Mouse (Mus musculus) lung, postnatal 0 days (tissue): Measurements from ENCODE around the gene Fuom.

Experiments used
- CTCF ChIP-seq: IDR thresholded peaks from 2 replicates; pipeline ENCODE4 v1.5.1; 2016; ENCODE audit warnings: antibody characterized with exemption, mild to moderate bottlenecking
- EP300 ChIP-seq: IDR thresholded peaks from 2 replicates; pipeline ENCODE4 v1.6.1; 2016; ENCODE audit warnings: antibody characterized with exemption, mild to moderate bottlenecking, control low read depth

DNA sequence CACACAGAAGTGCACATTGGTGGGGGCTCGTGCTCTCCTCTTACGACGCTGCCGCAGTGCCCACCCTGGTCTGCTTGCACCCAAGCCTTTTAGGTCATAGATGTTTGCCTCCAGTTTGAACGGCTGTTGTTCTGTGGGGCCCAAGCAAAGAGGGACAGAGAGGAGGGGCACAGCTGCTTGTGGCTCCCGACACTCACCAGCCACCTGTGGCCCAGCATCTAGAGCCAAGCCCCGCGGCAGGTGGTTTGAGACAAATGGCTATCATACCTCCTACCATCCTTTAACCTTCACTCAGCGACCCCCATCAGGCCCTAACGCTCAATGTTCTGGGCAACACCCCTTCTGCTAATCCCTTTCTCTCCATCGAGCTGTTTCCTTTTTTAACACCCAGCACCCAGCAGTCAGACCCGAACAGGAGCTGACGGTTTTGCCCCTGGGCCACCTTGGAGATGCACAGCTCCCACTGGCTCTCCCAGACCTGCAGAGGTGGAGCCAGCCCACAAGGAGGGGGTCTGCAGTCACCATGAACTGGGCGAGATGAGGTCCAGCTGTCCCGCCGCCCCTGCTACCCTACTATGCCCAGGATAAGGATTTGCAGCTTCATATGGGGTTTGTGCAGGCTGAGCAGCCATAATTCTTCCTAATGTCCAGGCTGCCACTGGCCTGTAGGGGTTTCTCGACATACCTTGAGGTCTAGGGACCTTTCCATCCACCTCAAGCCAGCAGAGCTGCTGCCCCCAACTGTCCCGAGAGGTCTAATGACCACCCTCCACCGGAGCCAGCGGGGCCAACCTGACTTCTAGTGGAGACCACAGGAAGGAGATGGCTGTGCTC is 20.6 kb downstream of the Fuom start:
- TF ChIP-seq EP300 (no peak), CTCF (no peak)
